In the genomic region with DNA sequence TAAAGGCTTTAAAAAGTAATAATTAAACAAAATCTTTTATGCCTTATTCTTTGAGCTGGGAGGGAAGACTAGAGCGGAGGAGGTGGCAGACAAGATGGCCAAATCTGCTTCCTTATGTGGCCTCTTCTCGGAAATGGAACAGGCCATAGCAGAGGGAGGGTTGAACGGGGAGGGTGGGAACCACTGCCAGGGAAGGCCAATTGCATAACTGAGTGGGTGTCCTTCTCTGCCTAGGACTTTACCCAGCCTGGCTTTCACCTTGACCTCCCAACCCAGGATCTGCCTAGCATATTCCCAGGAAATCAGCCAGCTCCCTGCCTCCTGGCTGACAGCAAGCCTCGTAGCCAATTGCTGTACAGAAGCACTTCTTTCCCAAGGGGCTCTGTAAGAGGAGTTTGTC, we compare ENCODE assay signal across 23 mouse cellular contexts. TPM values are rescaled to one million over a fixed set of nuclear protein-coding genes. Genes with fewer than 3 reads are reported as not detected.
A peak's percentile ranks its signal among the peaks of the same experiment; 100 is the strongest.
DNase-seq lines count a peak whose midpoint lies in the region; ATAC-seq and TF ChIP-seq lines count a peak whose summit lies in the region.
"Had no signal": no experiment of that assay in that cellular context is flagged by ENCODE, and none has a peak within 500 bp of the region (broad histone marks: within the 10 kb centered on the region; RNA-seq: fewer than 3 reads in every experiment).

No protein-coding gene starts in this region.

- no peak overlapping the region for H3K4me3 ChIP-seq in intestine, embryonic 16.5 days (ENCODE audit: low read length)
- no peak overlapping the region for H3K4me3 ChIP-seq in intestine, postnatal 0 days (ENCODE audit: low read depth, low read length)
- no peak overlapping the region for H3K4me3 ChIP-seq in kidney, postnatal 0 days (replicated peaks; ENCODE audit: low read depth, low read length)
- H3K4me3 ChIP-seq in midbrain, postnatal 0 days (ENCODE audit: low read depth, low read length), result no peak overlapping the region
- H3K4me3 ChIP-seq: embryonic facial prominence, embryonic 12.5 days; heart, embryonic 13.5 days; layer of hippocampus, adult 2 months; limb, embryonic 13.5 days; midbrain, embryonic 10.5 days had no signal

- no peaks in the 10 kb centered on the region for H3K36me3 ChIP-seq in intestine, embryonic 16.5 days (ENCODE audit: control insufficient read depth, insufficient read depth, low read length)
- no peaks in the 10 kb centered on the region for H3K36me3 ChIP-seq in intestine, postnatal 0 days (ENCODE audit: control insufficient read depth, insufficient read depth)
- no peaks in the 10 kb centered on the region for H3K36me3 ChIP-seq in kidney, postnatal 0 days (ENCODE audit: insufficient read depth, low read length)
- H3K36me3 ChIP-seq in midbrain, postnatal 0 days (ENCODE audit: insufficient read depth, low read length), result no peaks in the 10 kb centered on the region
- H3K36me3 ChIP-seq: embryonic facial prominence, embryonic 12.5 days; heart, embryonic 13.5 days; limb, embryonic 13.5 days; midbrain, embryonic 10.5 days had no signal

- no peaks in the 10 kb centered on the region for H3K27me3 ChIP-seq in intestine, embryonic 16.5 days (replicated peaks; ENCODE audit: control insufficient read depth, insufficient read depth, low read length)
- no peaks in the 10 kb centered on the region for H3K27me3 ChIP-seq in intestine, postnatal 0 days (replicated peaks; ENCODE audit: control insufficient read depth, insufficient read depth, low read length)
- no peaks in the 10 kb centered on the region for H3K27me3 ChIP-seq in kidney, postnatal 0 days (ENCODE audit: insufficient read depth, low read length)
- no peaks in the 10 kb centered on the region for H3K27me3 ChIP-seq in midbrain, postnatal 0 days (ENCODE audit: insufficient read depth, low read length)
- H3K27me3 ChIP-seq: embryonic facial prominence, embryonic 12.5 days; heart, embryonic 13.5 days; limb, embryonic 13.5 days had no signal

- no peak for TF ChIP-seq CTCF in intestine, postnatal 0 days (IDR thresholded peaks at IDR 0.05; ENCODE audit: low read depth)
- TF ChIP-seq CTCF in kidney, postnatal 0 days (IDR thresholded peaks at IDR 0.05; ENCODE audit: low read depth), result no peak
- TF ChIP-seq CTCF in midbrain, postnatal 0 days (IDR thresholded peaks at IDR 0.05), result no peak

- WGBS in intestine, embryonic 16.5 days, result 84% methylated on average over 4 of the region's 4 CpGs
- 61% methylated on average over 4 of the region's 4 CpGs for WGBS in intestine, postnatal 0 days
- 44% methylated on average over 4 of the region's 4 CpGs for WGBS in kidney, postnatal 0 days
- WGBS in midbrain, postnatal 0 days, result 86% methylated on average over 4 of the region's 4 CpGs

- peak; percentile 1 for DNase-seq in 3T3-L1 (ENCODE audit: low read depth, low spot score)
- peak; percentile 72 for DNase-seq in adrenal gland, postnatal 10 days
- DNase-seq in kidney, postnatal 0 days (ENCODE audit: low spot score), result peak; percentile 11
- DNase-seq in urinary bladder, postnatal 4 days (ENCODE audit: low spot score in 2 of 2), result no peak
- no peak for DNase-seq in midbrain, postnatal 0 days (ENCODE audit: low spot score)
- DNase-seq in gastrocnemius, postnatal 4 days (ENCODE audit: low spot score in 2 of 2), result no peak
- DNase-seq: cerebellum, adult 18-20 months; gastrocnemius, postnatal 14 days; lung, postnatal 14 days; right cerebral cortex, postnatal 14 days; thymus, adult 18-20 months had no signal

- no peak overlapping the region for H3K27ac ChIP-seq in intestine, embryonic 16.5 days (ENCODE audit: low read length)
- no peak overlapping the region for H3K27ac ChIP-seq in intestine, postnatal 0 days (ENCODE audit: low read depth, low read length)
- no peak overlapping the region for H3K27ac ChIP-seq in kidney, postnatal 0 days
- H3K27ac ChIP-seq in midbrain, postnatal 0 days (ENCODE audit: low read depth, low read length), result no peak overlapping the region
- H3K27ac ChIP-seq: embryonic facial prominence, embryonic 12.5 days; heart, embryonic 13.5 days; layer of hippocampus, adult 2 months; limb, embryonic 13.5 days; midbrain, embryonic 10.5 days had no signal

- no peak overlapping the region for H3K4me2 ChIP-seq in intestine, embryonic 16.5 days (ENCODE audit: low read depth, low read length)
- H3K4me2 ChIP-seq in intestine, postnatal 0 days (replicated peaks; ENCODE audit: low read depth), result no peak overlapping the region
- no peak overlapping the region for H3K4me2 ChIP-seq in kidney, postnatal 0 days (ENCODE audit: low read length)
- H3K4me2 ChIP-seq in midbrain, postnatal 0 days (ENCODE audit: low read depth, low read length, poor library complexity, severe bottlenecking), result no peak overlapping the region
- H3K4me2 ChIP-seq: embryonic facial prominence, embryonic 12.5 days; heart, embryonic 13.5 days; limb, embryonic 13.5 days had no signal

- no peak overlapping the region for H3K9ac ChIP-seq in intestine, embryonic 16.5 days (ENCODE audit: low read depth, low read length)
- no peak overlapping the region for H3K9ac ChIP-seq in intestine, postnatal 0 days (ENCODE audit: low read depth, low read length)
- H3K9ac ChIP-seq in kidney, postnatal 0 days (ENCODE audit: low read depth, low read length), result no peak overlapping the region
- no peak overlapping the region for H3K9ac ChIP-seq in midbrain, postnatal 0 days (replicated peaks; ENCODE audit: low read length, poor library complexity, severe bottlenecking)
- H3K9ac ChIP-seq: embryonic facial prominence, embryonic 12.5 days; heart, embryonic 13.5 days; limb, embryonic 13.5 days had no signal

- no peaks in the 10 kb centered on the region for H3K9me3 ChIP-seq in intestine, embryonic 16.5 days (ENCODE audit: control insufficient read depth, low read length)
- no peaks in the 10 kb centered on the region for H3K9me3 ChIP-seq in intestine, postnatal 0 days (ENCODE audit: control insufficient read depth)
- H3K9me3 ChIP-seq in kidney, postnatal 0 days (replicated peaks; ENCODE audit: low read length), result no peaks in the 10 kb centered on the region
- H3K9me3 ChIP-seq in midbrain, postnatal 0 days (ENCODE audit: low read length), result no peaks in the 10 kb centered on the region
- H3K9me3 ChIP-seq: heart, embryonic 13.5 days; limb, embryonic 13.5 days had no signal

- ATAC-seq in intestine, embryonic 16.5 days, result peak; percentile 47; the same call in 1 of the 2 replicates
- no peak for ATAC-seq in intestine, postnatal 0 days
- no peak for ATAC-seq in kidney, postnatal 0 days (replicated peaks; ENCODE audit: low FRiP score, low read depth)
- ATAC-seq in midbrain, postnatal 0 days (ENCODE audit: low FRiP score), result no peak

- no peaks in the 10 kb centered on the region for H3K4me1 ChIP-seq in intestine, embryonic 16.5 days (ENCODE audit: control insufficient read depth, insufficient read depth, low read length)
- no peaks in the 10 kb centered on the region for H3K4me1 ChIP-seq in intestine, postnatal 0 days (replicated peaks; ENCODE audit: control insufficient read depth, insufficient read depth, low read length)
- no peaks in the 10 kb centered on the region for H3K4me1 ChIP-seq in kidney, postnatal 0 days (replicated peaks; ENCODE audit: insufficient read depth, low read length)
- no peaks in the 10 kb centered on the region for H3K4me1 ChIP-seq in midbrain, postnatal 0 days (ENCODE audit: insufficient read depth, low read length)
- H3K4me1 ChIP-seq: embryonic facial prominence, embryonic 12.5 days; heart, embryonic 13.5 days; limb, embryonic 13.5 days; midbrain, embryonic 10.5 days had no signal

RNA-seq across cellular contexts. Expression of a gene that starts 4.5 kb away (rescaled TPM):
- 49.8 and 59.2 TPM in 2 replicates for polyA plus RNA-seq in intestine, embryonic 16.5 days (2015; fragmentation: Nextera tagmentation; extraction: Ambion mirVana)
- 177 and 211 TPM in 2 replicates for polyA plus RNA-seq in intestine, postnatal 0 days (2015; fragmentation: Nextera tagmentation; extraction: Ambion mirVana)
- 100 to 1,000 TPM; 155 to 364 TPM for total RNA-seq in adrenal gland, postnatal 10 days (2021)
- polyA plus RNA-seq in kidney, postnatal 0 days (2015; fragmentation: Nextera tagmentation; extraction: Ambion mirVana), result 1.0 and 1.1 TPM in 2 replicates
- not detected in 2 replicates for total RNA-seq in midbrain, postnatal 0 days (2014; rRNA removed)
- polyA plus RNA-seq in midbrain, postnatal 0 days (2015; fragmentation: Nextera tagmentation; extraction: Ambion mirVana), result not detected in 2 replicates
- total RNA-seq in gastrocnemius, postnatal 4 days (2021), result 10 to 100 TPM in 1 of 2 experiments, under 1 TPM in 1; 0.76 to 12.7 TPM
- total RNA-seq: ES-E14; gastrocnemius, postnatal 14 days; hematopoietic stem cell, adult 5-6 weeks; layer of hippocampus, adult 2 months; left cerebral cortex, adult 8-10 months had no signal
- polyA plus RNA-seq: C2C12; embryonic facial prominence, embryonic 12.5 days; limb, embryonic 13.5 days; midbrain, embryonic 10.5 days had no signal

RNA-seq across cellular contexts. Expression of a gene that starts 26.5 kb away (rescaled TPM):
- 0.09 and 0.38 TPM in 2 replicates for polyA plus RNA-seq in intestine, embryonic 16.5 days (2015; fragmentation: Nextera tagmentation; extraction: Ambion mirVana)
- not detected in 2 replicates for polyA plus RNA-seq in intestine, postnatal 0 days (2015; fragmentation: Nextera tagmentation; extraction: Ambion mirVana)
- 10 to 100 TPM; 15.8 to 45.3 TPM for total RNA-seq in adrenal gland, postnatal 10 days (2021)
- not detected in 2 replicates for polyA plus RNA-seq in kidney, postnatal 0 days (2015; fragmentation: Nextera tagmentation; extraction: Ambion mirVana)
- total RNA-seq in midbrain, postnatal 0 days (2014; rRNA removed), result not detected in 2 replicates
- not detected in 2 replicates for polyA plus RNA-seq in midbrain, postnatal 0 days (2015; fragmentation: Nextera tagmentation; extraction: Ambion mirVana)
- under 1 TPM in 1 of 2 experiments, not detected in 1; 0.70 TPM for total RNA-seq in gastrocnemius, postnatal 4 days (2021)
- total RNA-seq: ES-E14; gastrocnemius, postnatal 14 days; hematopoietic stem cell, adult 5-6 weeks; layer of hippocampus, adult 2 months had no signal
- polyA plus RNA-seq: brain, embryonic 14.5 days; C2C12; embryonic facial prominence, embryonic 12.5 days; heart, embryonic 13.5 days; limb, embryonic 13.5 days; midbrain, embryonic 10.5 days had no signal

RNA-seq across cellular contexts. Expression of a gene that starts 50.3 kb away (rescaled TPM):
- polyA plus RNA-seq in intestine, embryonic 16.5 days (2015; fragmentation: Nextera tagmentation; extraction: Ambion mirVana), result 0.04 TPM in 1 of 2 replicates, not detected in the other
- polyA plus RNA-seq in intestine, postnatal 0 days (2015; fragmentation: Nextera tagmentation; extraction: Ambion mirVana), result not detected in 2 replicates
- under 1 TPM in 1 of 2 experiments, not detected in 1; 0.12 TPM for total RNA-seq in adrenal gland, postnatal 10 days (2021)
- 0.04 TPM in 1 of 2 replicates, not detected in the other for polyA plus RNA-seq in kidney, postnatal 0 days (2015; fragmentation: Nextera tagmentation; extraction: Ambion mirVana)
- 0.85 TPM in 1 of 2 replicates, not detected in the other for total RNA-seq in midbrain, postnatal 0 days (2014; rRNA removed)
- 0.14 and 0.22 TPM in 2 replicates for polyA plus RNA-seq in midbrain, postnatal 0 days (2015; fragmentation: Nextera tagmentation; extraction: Ambion mirVana)
- not detected for total RNA-seq in gastrocnemius, postnatal 4 days (2021)
- total RNA-seq: gastrocnemius, postnatal 14 days; hematopoietic stem cell, adult 5-6 weeks; layer of hippocampus, adult 2 months had no signal
- polyA plus RNA-seq: limb, embryonic 13.5 days; midbrain, embryonic 10.5 days had no signal

RNA-seq across cellular contexts. Expression of a gene that starts 58.6 kb away (rescaled TPM):
- 26.7 and 33.2 TPM in 2 replicates for polyA plus RNA-seq in intestine, embryonic 16.5 days (2015; fragmentation: Nextera tagmentation; extraction: Ambion mirVana)
- 7.9 and 9.9 TPM in 2 replicates for polyA plus RNA-seq in intestine, postnatal 0 days (2015; fragmentation: Nextera tagmentation; extraction: Ambion mirVana)
- total RNA-seq in adrenal gland, postnatal 10 days (2021), result 100 to 1,000 TPM; 280 to 719 TPM
- polyA plus RNA-seq in kidney, postnatal 0 days (2015; fragmentation: Nextera tagmentation; extraction: Ambion mirVana), result 0.20 and 0.52 TPM in 2 replicates
- not detected in 2 replicates for total RNA-seq in midbrain, postnatal 0 days (2014; rRNA removed)
- polyA plus RNA-seq in midbrain, postnatal 0 days (2015; fragmentation: Nextera tagmentation; extraction: Ambion mirVana), result not detected in 2 replicates
- 1 to 10 TPM; 1.1 to 7.3 TPM for total RNA-seq in gastrocnemius, postnatal 4 days (2021)
- total RNA-seq: ES-E14; gastrocnemius, postnatal 14 days; hematopoietic stem cell, adult 5-6 weeks; layer of hippocampus, adult 2 months; left cerebral cortex, adult 8-10 months had no signal
- polyA plus RNA-seq: brain, embryonic 14.5 days; C2C12; embryonic facial prominence, embryonic 12.5 days; limb, embryonic 13.5 days; midbrain, embryonic 10.5 days had no signal

Comparison
In these comparisons a context has a peak if more than half of its experiments do, and no peak if none do; other contexts are left out.
1. DNase-seq: peak in 3T3-L1 (single experiment), adrenal gland, postnatal 10 days (single experiment) and kidney, postnatal 0 days (single experiment); none in urinary bladder, postnatal 4 days (0 of 2), midbrain, postnatal 0 days (single experiment) and gastrocnemius, postnatal 4 days (0 of 2).
2. RNA of a gene that starts 4.5 kb away (polyA plus RNA-seq): 177 to 211 TPM in intestine, postnatal 0 days and 49.8 to 59.2 TPM in intestine, embryonic 16.5 days; 1.0 to 1.1 TPM in kidney, postnatal 0 days and not detected in midbrain, postnatal 0 days; every median in the first group is over 10 times any median in the second.